Mouse (Mus musculus) kidney, adult 11 months (tissue): ENCODE results near the gene Maml3.

Experiments used
- DNase-seq: peaks from one replicate; pipeline ENCODE4 v3.0.0; 2022

Maml3 gene

GRCm38 (mm10) chr3:51769196-51769595, 335.7 kb downstream of the Maml3 start:
- DNase-seq = no peak

- DNase-seq = no peak
Measured at GRCm38 (mm10) chr3:51765220-51765923, 339.5 kb downstream of the Maml3 start.

GRCm38 (mm10) chr3:51764175-51764574, 340.7 kb downstream of the Maml3 start:
- DNase-seq = no peak

GRCm38 (mm10) chr3:51762900-51763299, 342.0 kb downstream of the Maml3 start:
- no peak for DNase-seq

GRCm38 (mm10) chr3:51759534-51759933, 345.3 kb downstream of the Maml3 start:
- DNase-seq = no peak

GRCm38 (mm10) chr3:51757032-51757431, 347.8 kb downstream of the Maml3 start:
- no peak for DNase-seq

- no peak for DNase-seq
Measured at GRCm38 (mm10) chr3:51756283-51756682, 348.6 kb downstream of the Maml3 start.

- no peak for DNase-seq
Measured at GRCm38 (mm10) chr3:51753262-51753661, 351.6 kb downstream of the Maml3 start.

GRCm38 (mm10) chr3:51751440-51751839, 353.4 kb downstream of the Maml3 start:
- no peak for DNase-seq

- DNase-seq = peak; percentile 64
Measured at GRCm38 (mm10) chr3:51749812-51750481, 354.9 kb downstream of the Maml3 start.

GRCm38 (mm10) chr3:51749421-51749811, 355.5 kb downstream of the Maml3 start:
- DNase-seq = no peak

- DNase-seq = no peak
Measured at GRCm38 (mm10) chr3:51748436-51749376, 356.2 kb downstream of the Maml3 start.

GRCm38 (mm10) chr3:51746816-51747215, 358.1 kb downstream of the Maml3 start:
- no peak for DNase-seq

- no peak for DNase-seq
Measured at GRCm38 (mm10) chr3:51745162-51745561, 359.7 kb downstream of the Maml3 start.

- DNase-seq = no peak
Measured at GRCm38 (mm10) chr3:51744339-51744759, 360.5 kb downstream of the Maml3 start.

- no peak for DNase-seq
Measured at GRCm38 (mm10) chr3:51742405-51742804, 362.5 kb downstream of the Maml3 start.

- no peak for DNase-seq
Measured at GRCm38 (mm10) chr3:51741824-51742223, 363.1 kb downstream of the Maml3 start.

GRCm38 (mm10) chr3:51739835-51740112, 365.1 kb downstream of the Maml3 start:
- DNase-seq = no peak

- peak; percentile 59 for DNase-seq
Measured at GRCm38 (mm10) chr3:51739049-51739834, 365.6 kb downstream of the Maml3 start.

- no peak for DNase-seq
Measured at GRCm38 (mm10) chr3:51733685-51734084, 371.2 kb downstream of the Maml3 start.

- DNase-seq = no peak
Measured at GRCm38 (mm10) chr3:51731949-51732636, 372.8 kb downstream of the Maml3 start.

- DNase-seq = no peak
Measured at GRCm38 (mm10) chr3:51730662-51731061, 374.2 kb downstream of the Maml3 start.
